In genomic region chr1:34005726-34006638, GRCm38 (mm10) we compare ENCODE assay signal across 8 mouse cellular contexts.
A peak's percentile ranks its signal among the peaks of the same experiment; 100 is the strongest.
DNase-seq lines count a peak whose midpoint lies in the region; ATAC-seq lines count a peak whose summit lies in the region.

No protein-coding gene starts in this region.

- peak overlapping the region; percentile 89 for H3K27ac ChIP-seq in hindbrain, embryonic 15.5 days (replicated peaks)

- peak overlapping the region; percentile 48 for H3K4me3 ChIP-seq in hindbrain, embryonic 15.5 days

- peak overlapping the region; percentile 79 for H3K4me2 ChIP-seq in hindbrain, embryonic 15.5 days

- under 1% methylated on average over 29 of the region's 29 CpGs for WGBS in hindbrain, embryonic 15.5 days

- no peaks in the 10 kb centered on the region for H3K9me3 ChIP-seq in hindbrain, embryonic 15.5 days

- H3K9ac ChIP-seq in hindbrain, embryonic 15.5 days = peak overlapping the region; percentile 63

- peak; percentile 86 for ATAC-seq in hindbrain, embryonic 15.5 days (ENCODE audit: low FRiP score, low read depth)
- no peak for ATAC-seq in monocyte, adult 5-6 weeks (replicated peaks; ENCODE audit: insufficient number of reproducible peaks, low FRiP score, low TSS enrichment, poor library complexity, severe bottlenecking)

- DNase-seq in ZHBTc4 (ENCODE audit: low read depth, low spot score) = peak; percentile 87
- DNase-seq in cerebellum, postnatal 14 days = peak; percentile 81 to 87
- DNase-seq in frontal cortex, postnatal 36 days (ENCODE audit: low spot score in 2 of 2) = peak; percentile 64 to 74
- peak; percentile 46 to 55 for DNase-seq in layer of hippocampus, postnatal 25 days (ENCODE audit: extremely low spot score in 1 of 2, low spot score in 1 of 2)
- DNase-seq in lung, postnatal 14 days = peak; percentile 67
- DNase-seq in retina, adult 2 months (ENCODE audit: low read depth, low spot score) = peak; percentile 38

- H3K27me3 ChIP-seq in hindbrain, embryonic 15.5 days = no peaks in the 10 kb centered on the region

- H3K4me1 ChIP-seq in hindbrain, embryonic 15.5 days (replicated peaks) = peaks cover 45% of the 10 kb centered on the region

- no peaks in the 10 kb centered on the region for H3K36me3 ChIP-seq in hindbrain, embryonic 15.5 days
